Mouse (Mus musculus): ENCODE measurements around the gene Mmp9.

The Mmp9 gene

GRCm38 (mm10) chr2:164940140-164940830 lies at the start of gene Mmp9:
TSS of gene Mmp9 (plus strand) at chr2:164940780.
- no peak for DNase-seq (ENCODE audit: low spot score)

- DNase-seq (ENCODE audit: low spot score), result no peak
Observed at GRCm38 (mm10) chr2:164891056-164891834, 49.3 kb upstream of the Mmp9 start.

- DNase-seq (ENCODE audit: low spot score), result no peak
Observed at GRCm38 (mm10) chr2:164891908-164892695, 48.5 kb upstream of the Mmp9 start.

- no peak for DNase-seq (ENCODE audit: low spot score)
Observed at GRCm38 (mm10) chr2:164892696-164893216, 47.8 kb upstream of the Mmp9 start.

- no peak for DNase-seq (ENCODE audit: low spot score)
Observed at GRCm38 (mm10) chr2:164894048-164894447, 46.5 kb upstream of the Mmp9 start.

GRCm38 (mm10) chr2:164894644-164895043 lies 45.9 kb upstream of the Mmp9 start:
- no peak for DNase-seq (ENCODE audit: low spot score)

GRCm38 (mm10) chr2:164895885-164896284 lies 44.7 kb upstream of the Mmp9 start:
- no peak for DNase-seq (ENCODE audit: low spot score)

GRCm38 (mm10) chr2:164898008-164898407 lies 42.6 kb upstream of the Mmp9 start:
- no peak for DNase-seq (ENCODE audit: low spot score)

GRCm38 (mm10) chr2:164899034-164899433 lies 41.5 kb upstream of the Mmp9 start:
- DNase-seq (ENCODE audit: low spot score), result no peak

GRCm38 (mm10) chr2:164899723-164900459 lies 40.7 kb upstream of the Mmp9 start:
- peak; percentile 72 for DNase-seq (ENCODE audit: low spot score)

GRCm38 (mm10) chr2:164901380-164901779 lies 39.2 kb upstream of the Mmp9 start:
- no peak for DNase-seq (ENCODE audit: low spot score)

- no peak for DNase-seq (ENCODE audit: low spot score)
Observed at GRCm38 (mm10) chr2:164903496-164903895, 37.1 kb upstream of the Mmp9 start.

GRCm38 (mm10) chr2:164906071-164906470 lies 34.5 kb upstream of the Mmp9 start:
- no peak for DNase-seq (ENCODE audit: low spot score)

- no peak for DNase-seq (ENCODE audit: low spot score)
Observed at GRCm38 (mm10) chr2:164907511-164907910, 33.1 kb upstream of the Mmp9 start.

GRCm38 (mm10) chr2:164908011-164908410 lies 32.6 kb upstream of the Mmp9 start:
- no peak for DNase-seq (ENCODE audit: low spot score)

GRCm38 (mm10) chr2:164909100-164909499 lies 31.5 kb upstream of the Mmp9 start:
- DNase-seq (ENCODE audit: low spot score), result no peak

- no peak for DNase-seq (ENCODE audit: low spot score)
Observed at GRCm38 (mm10) chr2:164909542-164909941, 31.0 kb upstream of the Mmp9 start.

GRCm38 (mm10) chr2:164910360-164911061 lies 30.1 kb upstream of the Mmp9 start:
- DNase-seq (ENCODE audit: low spot score), result no peak

GRCm38 (mm10) chr2:164911086-164912048 lies 29.2 kb upstream of the Mmp9 start, which contains the start of gene Zfp335:
TSS of gene Zfp335 (minus strand) at chr2:164911757.
- peak; percentile 88 for DNase-seq (ENCODE audit: low spot score)

GRCm38 (mm10) chr2:164912151-164912550 lies 28.4 kb upstream of the Mmp9 start:
- peak; percentile 74 for DNase-seq (ENCODE audit: low spot score)
